In genomic region chr4:3236148-3236779, GRCm38 (mm10) we compare ENCODE assay signal across 24 mouse cellular contexts. TPM values are rescaled to one million over a fixed set of nuclear protein-coding genes. Genes with fewer than 3 reads are reported as not detected.
DNase-seq lines count a peak whose midpoint lies in the region; ATAC-seq and TF ChIP-seq lines count a peak whose summit lies in the region.
"Not testable (repeated sequence)": the region's sequence is repeated elsewhere in the genome, so short reads cannot be mapped to it uniquely, and the experiment has no call there.
"Had no signal": no experiment of that assay in that cellular context is flagged by ENCODE, and none has a peak within 500 bp of the region (broad histone marks: within the 10 kb centered on the region; RNA-seq: fewer than 3 reads in every experiment).

No protein-coding gene starts in this region.

- not testable (repeated sequence) for DNase-seq in forebrain, postnatal 0 days; limb, embryonic 11.5 days (ENCODE audit: low spot score)

- H3K9me3 ChIP-seq in embryonic facial prominence, embryonic 12.5 days: peaks cover 17% of the 10 kb centered on the region
- H3K9me3 ChIP-seq in forebrain, postnatal 0 days (ENCODE audit: low read length): peaks cover 29% of the 10 kb centered on the region
- H3K9me3 ChIP-seq in heart, embryonic 15.5 days (replicated peaks); limb, embryonic 11.5 days (ENCODE audit: control insufficient read depth, low read length); liver, embryonic 16.5 days (replicated peaks; ENCODE audit: control insufficient read depth, low read length); stomach, embryonic 14.5 days (ENCODE audit: control insufficient read depth, low read depth, low read length): not testable (repeated sequence)
- H3K9me3 ChIP-seq in hindbrain, embryonic 15.5 days: peaks cover 22% of the 10 kb centered on the region
- peaks cover 20% of the 10 kb centered on the region for H3K9me3 ChIP-seq in midbrain, embryonic 12.5 days

- not testable (repeated sequence) for H3K4me3 ChIP-seq in embryonic facial prominence, embryonic 12.5 days; forebrain, postnatal 0 days (ENCODE audit: low read depth, low read length); heart, embryonic 15.5 days; hindbrain, embryonic 15.5 days; limb, embryonic 11.5 days (ENCODE audit: low read depth, low read length); liver, embryonic 16.5 days (ENCODE audit: low read depth, low read length); midbrain, embryonic 12.5 days; stomach, embryonic 14.5 days (ENCODE audit: low read depth, low read length)

- not testable (repeated sequence) for TF ChIP-seq CTCF in forebrain, postnatal 0 days (IDR thresholded peaks at IDR 0.05; ENCODE audit: low read depth)

- ATAC-seq in embryonic facial prominence, embryonic 12.5 days (ENCODE audit: insufficient number of reproducible peaks, insufficient read depth, low FRiP score, low TSS enrichment): peak; percentile 78
- peak; percentile 19; the same call in 1 of the 2 replicates for ATAC-seq in forebrain, postnatal 0 days
- peak; percentile 53; the same call in 1 of the 2 replicates for ATAC-seq in heart, embryonic 15.5 days (replicated peaks; ENCODE audit: insufficient number of reproducible peaks, insufficient read depth, low FRiP score, low read depth)
- ATAC-seq in hindbrain, embryonic 15.5 days (ENCODE audit: low FRiP score, low read depth): peak; percentile 55; the same call in 1 of the 2 replicates
- ATAC-seq in limb, embryonic 11.5 days (ENCODE audit: insufficient number of reproducible peaks, low FRiP score, low TSS enrichment, low read depth): peak; percentile 41; the same call in 1 of the 2 replicates
- ATAC-seq in liver, embryonic 16.5 days (ENCODE audit: low read depth): peak; percentile 39; the same call in 1 of the 2 replicates
- peak; percentile 59 for ATAC-seq in midbrain, embryonic 12.5 days (ENCODE audit: low FRiP score, low read depth)
- peak; percentile 54 for ATAC-seq in stomach, embryonic 14.5 days (ENCODE audit: insufficient number of reproducible peaks, insufficient read depth, low FRiP score, low read depth)

- not testable (repeated sequence) for H3K4me2 ChIP-seq in embryonic facial prominence, embryonic 12.5 days (replicated peaks); forebrain, postnatal 0 days (ENCODE audit: low read depth); heart, embryonic 15.5 days; hindbrain, embryonic 15.5 days; limb, embryonic 11.5 days (ENCODE audit: low read depth, severe bottlenecking); liver, embryonic 16.5 days (ENCODE audit: low read depth, low read length); midbrain, embryonic 12.5 days (replicated peaks); stomach, embryonic 14.5 days (replicated peaks; ENCODE audit: low read depth, low read length)

- not testable (repeated sequence) for H3K9ac ChIP-seq in embryonic facial prominence, embryonic 12.5 days; forebrain, postnatal 0 days; heart, embryonic 15.5 days; hindbrain, embryonic 15.5 days; limb, embryonic 11.5 days (ENCODE audit: low read length); liver, embryonic 16.5 days (ENCODE audit: low read depth, low read length); midbrain, embryonic 12.5 days (replicated peaks); stomach, embryonic 14.5 days (replicated peaks; ENCODE audit: low read depth, low read length)

- not testable (repeated sequence) for H3K27me3 ChIP-seq in embryonic facial prominence, embryonic 12.5 days; forebrain, postnatal 0 days (ENCODE audit: insufficient read depth, low read length); heart, embryonic 15.5 days; hindbrain, embryonic 15.5 days; limb, embryonic 11.5 days (ENCODE audit: control insufficient read depth, insufficient read depth, low read length); liver, embryonic 16.5 days (ENCODE audit: control insufficient read depth, insufficient read depth, low read depth, low read length); midbrain, embryonic 12.5 days; stomach, embryonic 14.5 days (ENCODE audit: control insufficient read depth, insufficient read depth, low read length)

- not testable (repeated sequence) for H3K36me3 ChIP-seq in embryonic facial prominence, embryonic 12.5 days; forebrain, postnatal 0 days (ENCODE audit: insufficient read depth); heart, embryonic 15.5 days; hindbrain, embryonic 15.5 days; limb, embryonic 11.5 days (ENCODE audit: control insufficient read depth, insufficient read depth, low read length); liver, embryonic 16.5 days (ENCODE audit: control insufficient read depth, insufficient read depth); midbrain, embryonic 12.5 days; stomach, embryonic 14.5 days (ENCODE audit: control insufficient read depth, insufficient read depth, low read length)

- not testable (repeated sequence) for H3K27ac ChIP-seq in embryonic facial prominence, embryonic 12.5 days; forebrain, postnatal 0 days (ENCODE audit: low read depth, low read length); heart, embryonic 15.5 days; hindbrain, embryonic 15.5 days (replicated peaks); limb, embryonic 11.5 days (replicated peaks; ENCODE audit: low read depth, low read length); liver, embryonic 16.5 days (ENCODE audit: low read length); midbrain, embryonic 12.5 days (replicated peaks); stomach, embryonic 14.5 days (ENCODE audit: low read length)

- H3K4me1 ChIP-seq in embryonic facial prominence, embryonic 12.5 days; forebrain, postnatal 0 days (ENCODE audit: insufficient read depth); heart, embryonic 15.5 days (replicated peaks); hindbrain, embryonic 15.5 days (replicated peaks); limb, embryonic 11.5 days (ENCODE audit: control insufficient read depth, insufficient read depth, low read length); liver, embryonic 16.5 days (ENCODE audit: control insufficient read depth, low read depth, low read length); midbrain, embryonic 12.5 days; stomach, embryonic 14.5 days (ENCODE audit: control insufficient read depth, insufficient read depth, low read length): not testable (repeated sequence)

- 26% methylated on average over 2 of the region's 2 CpGs for WGBS in embryonic facial prominence, embryonic 12.5 days
- WGBS in forebrain, postnatal 0 days: 27% methylated on average over 2 of the region's 2 CpGs
- 34% methylated on average over 2 of the region's 2 CpGs for WGBS in heart, embryonic 15.5 days
- WGBS in hindbrain, embryonic 15.5 days: 24% methylated on average over 2 of the region's 2 CpGs
- 27% methylated on average over 2 of the region's 2 CpGs for WGBS in limb, embryonic 11.5 days
- WGBS in liver, embryonic 16.5 days (ENCODE audit: insufficient replicate concordance): 21% methylated on average over 2 of the region's 2 CpGs
- 27% methylated on average over 2 of the region's 2 CpGs for WGBS in midbrain, embryonic 12.5 days
- WGBS in stomach, embryonic 14.5 days: 28% methylated on average over 2 of the region's 2 CpGs

RNA-seq across cellular contexts. Expression of gene Vmn1r3, which starts 51.1 kb away (rescaled TPM):
- not detected in 2 replicates for polyA plus RNA-seq in embryonic facial prominence, embryonic 12.5 days (2016; fragmentation: Nextera tagmentation; extraction: Ambion mirVana)
- total RNA-seq in forebrain, postnatal 0 days (2014; rRNA removed): not detected in 2 replicates
- not detected in 2 replicates for polyA plus RNA-seq in forebrain, postnatal 0 days (2015; fragmentation: Nextera tagmentation; extraction: Ambion mirVana)
- polyA plus RNA-seq in heart, embryonic 15.5 days (2015; fragmentation: Nextera tagmentation; extraction: Ambion mirVana): not detected in 2 replicates
- polyA plus RNA-seq in hindbrain, embryonic 15.5 days (2015; fragmentation: Nextera tagmentation; extraction: Ambion mirVana): not detected in 2 replicates
- not detected in 2 replicates for polyA plus RNA-seq in limb, embryonic 11.5 days (2014; fragmentation: Nextera tagmentation; extraction: Ambion mirVana)
- polyA plus RNA-seq in liver, embryonic 16.5 days (2015; fragmentation: Nextera tagmentation; extraction: Ambion mirVana): not detected in 2 replicates
- not detected in 2 replicates for polyA plus RNA-seq in midbrain, embryonic 12.5 days (2016; fragmentation: Nextera tagmentation; extraction: Ambion mirVana)
- not detected in 2 replicates for polyA plus RNA-seq in stomach, embryonic 14.5 days (2014; fragmentation: Nextera tagmentation; extraction: Ambion mirVana)
- total RNA-seq: gastrocnemius, adult 8-10 months; heart, postnatal 36 days; layer of hippocampus, adult 18-20 months; layer of hippocampus, postnatal 14 days; left cerebral cortex, adult 8-10 months; left cerebral cortex, postnatal 4 days; megakaryocyte progenitor cell, adult 5-6 weeks had no signal
- polyA plus RNA-seq: brain, embryonic 14.5 days; CD4-positive, CD25-positive, alpha-beta regulatory T cell, adult 4 months; forebrain, embryonic 10.5 days; frontal cortex, adult 2 months; gonadal fat pad, adult 2 months; heart, embryonic 10.5 days; liver, embryonic 11.5 days; neural tube, embryonic 15.5 days; thymus, postnatal 0 days had no signal

Comparison
In these comparisons a context has a peak if more than half of its experiments do, and no peak if none do; other contexts are left out.
1. ATAC-seq: peak in every context shown above with its lines; median percentile 78 in embryonic facial prominence, embryonic 12.5 days; 59 in midbrain, embryonic 12.5 days; 55 in hindbrain, embryonic 15.5 days; 54 in stomach, embryonic 14.5 days; 53 in heart, embryonic 15.5 days; 41 in limb, embryonic 11.5 days; 39 in liver, embryonic 16.5 days; 19 in forebrain, postnatal 0 days.